Mouse (Mus musculus) Muller cell, postnatal 12 days (primary cell): ENCODE results near the gene Rxrb.

ENCODE experiments used
- DNase-seq: peaks from one replicate; pipeline ENCODE4 v3.0.0-alpha.2; 2015; ENCODE audit errors: inconsistent ontology term

Rxrb gene

GRCm38 (mm10) chr17:34045941-34046340 lies 14.3 kb downstream of the Rxrb start:
- DNase-seq = no peak

GRCm38 (mm10) chr17:34047404-34048050 lies 15.9 kb downstream of the Rxrb start:
- no peak for DNase-seq

- DNase-seq = no peak
Observed at GRCm38 (mm10) chr17:34057224-34057623, 25.6 kb downstream of the Rxrb start.

- peak; percentile 63 for DNase-seq
Observed at GRCm38 (mm10) chr17:34068864-34069263, 37.3 kb downstream of the Rxrb start.

- DNase-seq = no peak
Observed at GRCm38 (mm10) chr17:34072091-34072490, 40.5 kb downstream of the Rxrb start.

GRCm38 (mm10) chr17:34075271-34075670 lies 43.7 kb downstream of the Rxrb start:
- peak; percentile 5 for DNase-seq

GRCm38 (mm10) chr17:34077549-34077948 lies 45.9 kb downstream of the Rxrb start:
- peak; percentile 67 for DNase-seq

GRCm38 (mm10) chr17:34078148-34078547 lies 46.5 kb downstream of the Rxrb start:
- no peak for DNase-seq

- no peak for DNase-seq
Observed at GRCm38 (mm10) chr17:34079002-34079401, 47.4 kb downstream of the Rxrb start.

GRCm38 (mm10) chr17:34079621-34080020 lies 48.0 kb downstream of the Rxrb start:
- peak; percentile 70 for DNase-seq

GRCm38 (mm10) chr17:34083104-34083503 lies 51.5 kb downstream of the Rxrb start:
- DNase-seq = no peak

- no peak for DNase-seq
Observed at GRCm38 (mm10) chr17:34087386-34087785, 55.8 kb downstream of the Rxrb start.
